Mouse (Mus musculus) adrenal gland, adult 18-20 months (tissue): ENCODE data around the gene Gsg1. TPM values are rescaled to one million over a fixed set of nuclear protein-coding genes. Genes with fewer than 3 reads are reported as not detected.

Source experiments
- DNase-seq, 2 experiments: peaks; one replicate each; pipeline ENCODE4 v3.0.0; 2021 to 2022; ENCODE audit warnings: low spot score in 2 of 2
- total RNA-seq, 2 experiments: library from RNA; stranded (reverse); gene quantifications; 1 replicate in 1 of 2; 2 replicates in 1 of 2; pipeline ENCODE4 v1.2.3; 2021

Gsg1 gene
- total RNA-seq, 2 experiments from 2014 or later = not detected

DNA sequence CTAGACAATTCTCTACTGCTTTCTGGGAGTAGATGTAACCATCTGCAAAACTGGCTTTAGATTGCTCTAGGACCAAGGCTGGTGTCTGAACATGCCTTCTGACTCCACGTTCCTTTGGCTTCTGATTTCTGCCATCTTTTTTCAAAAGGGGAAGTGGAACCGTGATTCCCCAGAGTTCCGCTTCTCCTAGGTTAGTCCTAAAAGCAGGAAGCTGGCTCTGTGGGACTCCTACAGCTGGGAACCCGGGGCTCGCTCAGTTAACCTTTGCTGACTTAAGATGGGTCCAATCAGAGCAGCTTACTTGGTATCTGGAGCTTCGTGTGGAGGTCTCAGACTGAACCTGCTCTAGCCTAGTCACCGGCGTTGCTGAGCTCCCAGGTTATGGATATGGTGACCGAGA lies 7.0 kb upstream of the Gsg1 start:
- DNase-seq = no peak

DNA sequence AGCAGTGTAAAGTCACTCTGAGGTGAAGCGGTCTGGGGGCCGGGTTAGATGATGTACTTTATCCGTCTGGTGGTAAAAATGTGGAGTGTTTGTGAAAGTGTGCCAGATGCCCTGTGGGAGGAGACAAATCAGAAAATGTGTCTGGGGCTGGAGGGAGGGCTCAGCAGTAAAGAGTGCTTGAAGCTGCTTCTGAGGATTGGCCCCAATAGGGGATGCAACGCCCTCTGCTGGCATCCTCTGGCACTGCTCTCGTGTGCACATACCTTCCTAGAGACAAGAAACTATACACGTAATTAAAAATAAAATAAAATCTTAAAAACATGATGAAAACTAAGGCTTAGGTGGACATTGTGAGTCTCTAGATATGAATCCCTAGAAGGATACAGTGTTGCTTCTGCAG lies 6.3 kb upstream of the Gsg1 start:
- no peak for DNase-seq

DNA sequence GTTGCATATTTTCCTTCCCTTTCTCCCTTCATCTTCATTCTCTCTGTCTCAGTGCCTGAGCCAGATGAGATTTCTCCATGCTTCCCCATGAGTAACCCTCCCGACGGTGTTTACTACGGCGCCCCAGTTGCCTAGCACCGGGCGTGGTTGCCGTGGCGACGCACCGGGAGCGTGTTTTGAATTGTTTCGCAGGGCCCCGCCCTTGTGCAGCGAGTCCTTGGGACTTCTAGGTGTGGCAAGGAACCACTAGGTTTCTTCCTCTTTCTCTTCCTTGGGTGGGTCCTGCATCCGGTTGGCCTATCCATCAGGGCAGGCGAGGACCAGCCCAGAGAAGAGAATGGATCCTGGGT lies 1.4 kb downstream of the Gsg1 start:
- DNase-seq = peak; percentile 42 to 74

DNA sequence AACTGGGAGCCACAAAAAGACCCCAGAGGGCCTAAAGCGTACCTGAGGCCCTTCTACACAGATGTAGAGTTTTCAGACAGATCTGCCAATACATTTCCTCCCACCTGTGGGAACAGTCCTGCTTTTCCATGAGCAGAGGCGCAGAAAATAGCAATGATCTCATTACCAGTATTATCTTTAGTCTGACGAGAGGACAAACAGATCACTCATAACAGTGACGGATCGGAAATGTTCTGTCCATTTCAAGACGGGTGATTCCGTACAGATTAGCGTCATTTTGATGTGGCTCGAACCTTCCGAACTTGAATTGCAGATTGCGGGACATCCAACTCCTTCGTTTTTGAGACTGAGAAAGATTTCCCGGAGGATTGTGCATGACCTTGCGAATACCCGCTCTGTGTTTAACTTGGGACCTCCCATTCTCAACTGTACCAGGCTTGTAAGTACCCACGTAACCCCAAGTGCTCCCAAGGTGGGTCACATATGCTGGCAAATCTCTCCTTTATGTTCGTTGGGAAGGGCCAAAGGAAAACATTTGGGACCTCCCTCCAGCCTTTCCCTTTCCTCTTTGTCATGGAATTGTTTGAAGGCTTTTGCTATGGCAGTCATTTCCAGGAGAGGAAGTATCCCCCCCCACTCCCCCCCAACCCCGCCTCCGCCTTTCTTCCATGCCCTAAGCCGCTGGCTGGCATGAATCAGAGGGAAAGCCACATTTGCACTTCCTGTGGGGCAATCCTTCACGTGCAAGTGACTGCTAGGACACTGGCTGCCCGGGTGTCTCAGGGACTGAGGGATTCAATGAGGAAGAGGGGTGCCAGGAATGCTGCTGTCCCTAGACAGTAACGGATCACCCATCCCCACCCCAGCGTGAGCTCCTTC lies 2.1 kb downstream of the Gsg1 start:
- DNase-seq = no peak

DNA sequence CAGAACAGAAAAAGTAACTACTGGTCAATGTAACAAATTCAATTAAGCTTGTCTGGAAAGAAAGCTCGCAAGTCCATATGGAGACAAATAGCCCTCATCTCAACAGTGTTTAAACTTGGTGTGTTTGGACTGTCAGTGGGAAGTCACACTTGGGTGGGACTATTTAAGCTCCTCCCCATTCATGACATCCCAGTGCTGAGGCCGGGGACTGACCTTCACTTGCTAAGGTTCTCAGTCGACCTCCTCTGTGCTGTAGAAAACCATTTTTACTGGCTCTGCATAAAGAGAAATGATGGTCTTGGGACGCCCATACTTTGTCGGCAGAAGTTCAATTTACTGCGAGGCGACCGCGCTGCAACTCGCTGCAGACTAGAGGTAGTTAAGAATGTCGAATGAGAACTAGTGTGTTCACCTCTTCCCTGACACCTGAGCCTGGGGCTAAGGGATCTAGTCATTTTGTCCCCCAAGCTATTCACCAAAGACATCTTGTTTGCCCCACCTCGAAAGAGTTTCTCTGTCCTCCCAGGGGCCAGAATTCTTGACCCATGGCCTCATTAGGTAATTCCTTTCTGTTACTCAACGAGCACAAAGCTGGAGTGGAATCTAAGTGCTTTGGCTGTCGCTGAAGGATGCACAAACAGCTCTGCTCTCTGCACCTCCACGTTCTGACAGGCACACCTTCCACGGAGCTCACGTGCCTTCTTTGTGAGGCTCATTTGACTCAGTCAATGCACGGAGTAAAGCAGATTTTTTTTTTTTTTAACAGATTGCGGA lies 3.0 kb downstream of the Gsg1 start:
- DNase-seq = no peak

DNA sequence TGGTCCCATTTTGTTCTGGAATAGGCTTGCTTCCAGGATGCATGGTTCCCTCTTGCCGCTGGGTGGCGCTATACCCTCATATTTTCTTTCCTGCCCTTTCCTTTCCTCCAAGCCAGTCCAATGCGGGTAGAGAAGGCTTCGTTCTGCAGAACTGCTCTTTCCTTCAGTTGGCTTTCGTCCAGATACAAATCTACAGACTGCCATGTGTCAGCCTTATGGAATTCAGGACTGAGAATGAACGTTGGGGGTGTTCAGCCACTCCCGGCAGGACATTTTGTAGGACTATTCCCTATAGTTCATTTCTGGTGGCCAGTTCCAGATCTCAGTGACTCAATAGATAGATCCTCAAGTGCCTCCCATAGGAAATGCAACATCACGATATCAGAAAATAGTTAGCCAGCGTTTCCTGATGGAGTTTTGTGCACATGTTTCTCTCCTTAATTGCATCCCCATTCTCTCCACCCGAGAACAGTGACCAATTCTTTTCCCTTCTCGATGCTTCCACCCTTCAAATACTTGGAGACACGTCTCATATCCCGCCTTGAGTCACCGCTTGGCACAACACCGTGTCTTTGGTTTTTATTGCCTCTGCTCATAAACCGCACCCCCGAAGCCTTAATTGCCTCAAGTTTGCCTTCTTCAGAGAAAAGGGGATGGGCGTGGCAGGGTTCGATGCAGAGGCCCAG lies 4.2 kb downstream of the Gsg1 start:
- DNase-seq = peak; percentile 74

DNA sequence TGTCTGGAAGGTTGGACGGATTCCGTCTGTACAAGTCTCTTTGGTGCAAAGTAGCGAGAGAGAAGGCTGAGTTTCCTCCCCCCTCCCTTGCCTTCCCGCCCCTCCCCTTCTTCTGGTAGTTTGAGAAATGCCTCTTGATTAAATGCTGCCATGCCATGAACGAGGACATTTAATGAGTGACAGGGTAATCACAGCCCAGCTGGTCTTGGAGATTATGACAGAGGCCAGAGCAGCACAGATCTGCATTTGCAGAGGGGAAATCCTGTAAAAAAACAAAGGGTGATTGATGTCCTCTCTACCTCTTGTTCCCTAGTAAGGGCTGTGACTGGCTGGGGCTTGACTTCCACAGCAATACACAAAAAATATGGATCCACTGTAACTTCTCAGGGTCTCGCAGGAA lies 6.3 kb downstream of the Gsg1 start:
- no peak for DNase-seq

DNA sequence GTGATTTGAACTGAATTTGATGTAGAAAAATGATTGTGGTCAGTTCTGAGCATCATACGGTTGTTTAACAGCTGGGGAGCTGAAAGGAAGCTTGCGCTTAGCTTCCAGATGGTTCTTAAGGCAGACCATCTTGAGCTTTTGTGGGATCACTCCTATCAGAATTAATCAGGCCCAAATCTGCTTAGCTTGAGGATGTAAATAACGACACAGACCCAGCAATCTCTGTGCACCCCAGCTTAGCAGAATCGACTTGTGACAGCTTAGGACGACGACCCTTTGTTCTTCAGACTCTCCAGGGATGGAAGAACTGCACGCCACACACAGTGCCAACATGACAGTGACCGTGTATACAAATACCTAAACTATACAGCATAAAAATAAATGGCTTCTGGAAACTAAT lies 8.6 kb downstream of the Gsg1 start:
- no peak for DNase-seq

DNA sequence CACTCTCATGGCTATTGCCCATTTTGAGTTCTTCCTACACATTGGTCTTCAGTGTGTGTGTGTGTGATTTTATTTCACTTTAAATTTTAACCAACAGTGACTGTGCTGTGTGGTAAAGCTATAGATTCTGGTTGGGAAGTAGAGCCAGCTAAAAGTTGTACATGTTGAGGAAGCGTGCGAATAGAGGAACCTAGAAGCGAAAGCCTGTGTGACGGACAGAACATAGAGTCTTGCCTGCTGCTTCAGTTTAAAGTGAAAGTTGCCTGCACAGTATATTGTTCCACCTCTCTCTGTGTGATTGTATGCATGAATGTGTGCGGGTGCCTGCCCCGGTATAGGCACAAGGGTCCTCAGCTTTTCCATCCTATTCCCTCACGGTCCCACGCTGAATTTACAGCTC lies 13.8 kb downstream of the Gsg1 start:
- DNase-seq = no peak

DNA sequence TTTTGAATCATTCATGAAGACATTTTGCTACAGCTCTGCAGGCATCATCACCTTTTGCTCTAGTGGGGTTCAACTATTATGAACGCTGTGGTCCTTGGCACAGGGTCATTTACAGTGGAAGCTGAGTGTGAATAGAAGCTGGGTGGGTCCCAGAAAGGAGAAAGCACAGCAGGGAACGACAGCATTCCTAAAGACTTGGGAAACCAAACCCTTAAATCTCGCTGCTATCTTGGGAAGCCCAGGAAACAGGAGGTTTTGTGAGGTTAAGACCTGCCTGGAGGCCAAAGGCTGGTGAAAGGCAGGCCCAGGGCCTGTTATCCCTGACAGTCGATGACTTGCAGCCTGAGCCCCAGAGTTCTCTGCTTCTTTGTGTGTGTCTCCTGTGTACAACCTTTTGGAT lies 15.9 kb downstream of the Gsg1 start:
- DNase-seq = no peak

DNA sequence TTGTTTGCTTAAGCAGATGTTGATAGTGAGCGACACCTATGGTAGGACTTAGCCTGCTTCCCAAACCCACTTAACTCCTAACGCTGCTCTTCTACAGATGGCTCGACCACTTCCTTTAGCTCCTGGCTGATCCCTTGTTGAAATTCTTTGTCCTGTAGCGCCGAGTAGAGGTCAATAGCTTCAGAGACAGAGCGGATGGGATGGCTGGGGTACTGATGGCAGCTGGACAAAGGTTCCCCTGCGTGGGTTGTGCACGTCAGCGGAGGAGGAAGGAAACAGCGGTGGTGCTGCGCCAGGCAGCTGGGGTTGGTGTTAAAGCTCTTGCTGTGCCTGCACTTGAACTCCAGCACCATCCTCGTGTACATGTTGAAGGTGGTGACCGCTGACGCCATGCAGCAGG lies 16.8 kb downstream of the Gsg1 start:
- no peak for DNase-seq

DNA sequence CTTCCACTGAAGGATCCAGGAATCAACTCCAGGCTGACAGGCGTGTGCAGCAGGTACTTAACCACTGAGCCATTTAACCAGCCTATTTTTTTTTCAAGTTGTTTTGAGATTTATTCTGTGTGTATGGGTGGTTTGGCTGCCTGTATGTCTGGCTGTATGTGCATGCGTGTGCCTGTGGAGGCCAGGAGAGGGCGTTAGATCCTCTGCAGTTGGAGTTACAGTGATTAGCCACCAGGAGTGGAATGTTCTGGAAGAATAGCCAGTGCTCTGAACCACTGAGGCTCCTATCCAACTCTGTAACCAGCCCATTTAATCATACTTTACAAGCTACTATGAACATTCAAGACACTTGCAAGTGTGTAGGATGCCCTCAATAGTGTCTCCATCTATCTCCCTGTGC lies 17.6 kb downstream of the Gsg1 start:
- no peak for DNase-seq

DNA sequence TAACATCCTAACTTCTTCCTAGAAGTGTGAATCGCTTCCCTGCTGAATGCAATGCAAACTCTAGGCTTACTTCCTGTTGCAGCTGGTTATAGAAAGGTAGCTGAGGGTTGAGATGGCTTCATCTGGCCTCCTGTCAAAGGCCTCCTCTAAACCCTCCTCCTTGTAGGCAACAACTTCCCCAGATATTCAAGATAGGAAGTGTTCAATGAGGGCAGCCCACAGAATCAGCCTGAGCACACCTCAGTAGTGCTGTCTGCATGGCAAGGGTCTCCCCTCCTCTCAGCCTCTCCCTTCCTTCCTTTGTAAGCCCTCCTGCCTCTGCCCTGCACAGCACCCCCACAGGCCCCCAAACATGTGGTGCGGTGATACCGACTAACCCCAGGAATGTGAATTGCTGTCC lies 18.4 kb downstream of the Gsg1 start:
- DNase-seq = no peak

DNA sequence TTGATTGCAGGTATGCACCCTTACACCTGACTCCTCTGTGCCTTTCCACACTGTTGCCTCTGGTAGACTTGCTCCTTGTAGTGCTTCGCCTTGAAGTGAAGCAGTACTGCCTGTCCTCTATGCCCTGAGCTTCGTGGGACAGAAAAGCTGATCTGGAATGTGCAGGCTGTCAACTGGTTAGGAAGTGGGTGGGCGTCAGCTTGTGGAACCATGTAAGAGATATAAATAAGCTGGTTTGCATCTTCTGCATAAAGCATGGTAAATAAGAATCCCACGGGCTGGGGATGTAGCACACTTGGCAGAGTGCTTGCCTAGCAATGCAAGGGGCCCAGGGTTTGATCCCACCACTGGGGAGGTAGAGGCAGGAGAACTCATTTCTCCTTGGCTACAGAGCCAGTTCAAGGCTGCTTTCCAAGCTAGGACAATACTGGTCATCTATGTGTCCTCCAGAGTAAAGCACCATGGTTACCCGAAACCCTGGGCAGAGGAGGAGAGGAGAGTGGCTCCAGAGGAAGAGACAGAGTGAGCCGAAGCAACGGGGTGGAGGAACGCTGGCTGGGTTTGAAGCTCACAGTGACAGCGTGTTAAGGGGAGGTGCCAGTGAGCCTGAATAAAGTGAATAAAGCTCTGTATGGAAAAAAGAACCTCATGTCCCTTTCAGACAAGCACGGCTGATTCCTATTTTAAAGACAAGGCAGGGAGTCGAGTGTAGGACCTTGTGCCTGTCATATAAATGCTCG lies 21.5 kb downstream of the Gsg1 start:
- no peak for DNase-seq

DNA sequence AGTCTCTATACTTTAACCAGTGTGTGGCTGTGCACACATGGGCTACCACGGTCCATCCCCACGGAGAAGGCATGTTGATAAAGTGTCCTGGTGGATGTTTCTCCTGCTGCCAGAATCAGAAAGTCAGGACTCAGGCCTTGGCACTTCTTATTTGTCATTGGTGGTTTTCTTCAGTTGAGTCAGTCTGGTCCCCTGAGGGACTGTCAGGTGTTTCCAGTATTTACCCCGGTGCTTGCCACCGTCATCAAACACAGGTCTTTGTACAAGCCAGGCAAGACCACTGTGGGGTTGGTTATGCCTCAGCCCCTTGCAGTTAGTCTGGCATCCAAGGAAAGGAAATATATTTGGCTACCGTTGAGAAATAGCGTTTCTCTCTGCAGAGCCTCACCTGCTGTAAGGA lies 23.6 kb downstream of the Gsg1 start:
- no peak for DNase-seq

DNA sequence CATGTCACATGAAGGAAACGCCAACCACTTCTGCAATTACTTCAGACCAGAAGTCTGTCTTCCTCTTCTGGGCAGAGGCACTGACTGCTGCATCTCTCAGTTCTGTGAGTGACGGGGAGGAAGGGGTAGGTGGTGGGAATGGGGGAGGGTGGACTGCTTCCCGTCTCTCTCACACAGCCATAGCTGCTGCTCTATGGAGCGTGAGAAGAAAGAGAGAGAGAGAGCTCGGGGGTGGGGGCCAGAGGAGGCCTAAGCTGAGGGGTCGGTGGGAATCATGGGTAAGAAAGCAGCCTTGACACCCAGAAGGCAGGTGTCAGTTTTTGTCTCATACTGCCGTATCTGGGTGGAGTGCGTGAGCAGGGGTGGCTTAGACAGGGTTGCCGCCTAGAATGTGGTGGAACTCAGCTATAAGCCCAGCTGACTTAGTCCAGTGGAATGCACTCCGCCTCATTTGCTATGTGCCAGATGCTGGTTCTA lies 25.6 kb downstream of the Gsg1 start:
- DNase-seq = no peak

DNA sequence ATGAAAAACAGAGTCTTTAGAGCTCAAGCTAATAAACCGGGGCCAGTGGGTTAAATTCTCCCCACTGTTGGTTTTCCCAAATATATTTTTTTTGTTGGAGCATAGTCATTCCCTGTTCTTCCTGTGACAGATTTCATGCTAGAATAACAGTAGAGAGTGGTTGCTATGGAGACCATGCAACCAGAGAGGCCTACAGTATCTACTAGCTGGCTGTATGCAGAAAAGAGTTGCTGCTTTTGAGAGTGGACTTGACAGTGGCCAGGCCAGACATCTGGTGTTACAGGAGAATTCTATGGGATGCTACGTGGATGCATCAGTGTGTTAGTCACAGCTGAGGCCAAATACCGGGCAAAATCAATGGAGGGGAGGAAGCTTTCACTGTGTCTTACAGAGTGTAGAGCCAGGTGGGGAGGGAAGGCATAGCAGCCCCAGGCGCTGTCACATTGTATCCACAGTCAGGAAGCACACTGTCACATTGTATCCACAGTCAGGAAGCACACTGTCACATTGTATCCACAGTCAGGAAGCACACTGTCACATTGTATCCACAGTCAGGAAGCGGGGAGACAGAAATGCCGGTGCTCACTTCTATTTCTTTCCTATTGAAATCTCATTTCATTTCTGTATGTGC lies 30.2 kb downstream of the Gsg1 start:
- DNase-seq = no peak

DNA sequence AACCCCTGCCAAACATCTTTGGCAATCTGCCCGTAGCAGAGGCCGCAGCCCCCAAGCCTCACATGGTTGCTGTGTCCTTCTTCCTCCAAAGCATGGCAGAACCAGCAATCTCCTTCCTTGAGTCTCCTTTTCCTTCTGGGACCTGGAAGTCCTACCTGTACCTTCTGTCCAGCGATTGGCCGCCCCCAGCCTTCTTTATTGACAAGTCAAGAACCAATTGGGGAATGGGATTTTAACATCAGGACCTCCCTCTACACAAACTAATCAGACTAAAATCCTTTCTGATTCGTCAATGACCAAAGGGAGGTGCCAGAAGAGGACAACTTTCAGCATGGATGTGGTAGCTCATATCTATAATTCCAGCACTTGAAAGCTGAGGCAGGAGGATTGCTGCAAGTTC lies 34.2 kb downstream of the Gsg1 start:
- DNase-seq = no peak

DNA sequence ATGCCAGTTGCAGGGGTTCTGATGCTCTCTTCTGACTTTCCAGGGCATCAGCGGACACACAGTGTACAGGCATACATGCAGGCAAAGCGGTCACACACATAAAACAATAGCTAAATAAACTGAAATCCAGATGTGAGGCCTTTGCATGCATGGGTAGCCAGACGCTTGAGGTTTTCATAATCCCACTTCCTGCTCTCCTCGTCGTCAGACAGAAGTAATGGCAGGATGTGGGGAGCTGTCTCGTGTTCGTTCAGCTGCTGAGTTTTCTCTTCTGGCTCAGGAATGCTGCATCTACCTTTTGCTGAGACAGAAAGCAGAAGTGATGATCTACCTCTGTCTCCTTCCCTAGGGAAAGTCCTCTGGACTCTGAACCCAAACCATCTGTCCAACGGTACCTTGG lies 35.8 kb downstream of the Gsg1 start:
- no peak for DNase-seq

DNA sequence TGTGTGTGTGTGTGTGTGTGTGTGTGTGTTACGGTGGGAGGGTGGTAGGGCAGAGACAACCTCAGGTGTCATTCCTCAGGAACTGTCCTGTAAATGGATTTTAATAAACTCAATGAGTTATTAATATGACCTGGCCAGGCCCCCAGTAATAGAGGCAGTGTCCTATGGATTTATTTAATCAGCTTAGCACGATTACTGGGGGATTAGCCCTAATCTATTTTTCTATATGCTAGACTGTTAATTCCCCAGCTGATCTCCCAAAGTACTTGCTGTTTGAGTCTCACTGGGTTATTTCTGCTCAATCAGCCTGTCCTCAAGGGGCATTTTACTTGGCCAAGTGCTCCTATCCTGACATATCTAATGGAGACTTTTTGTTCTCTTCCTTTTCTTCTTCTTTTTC lies 41.5 kb downstream of the Gsg1 start:
- DNase-seq = no peak

DNA sequence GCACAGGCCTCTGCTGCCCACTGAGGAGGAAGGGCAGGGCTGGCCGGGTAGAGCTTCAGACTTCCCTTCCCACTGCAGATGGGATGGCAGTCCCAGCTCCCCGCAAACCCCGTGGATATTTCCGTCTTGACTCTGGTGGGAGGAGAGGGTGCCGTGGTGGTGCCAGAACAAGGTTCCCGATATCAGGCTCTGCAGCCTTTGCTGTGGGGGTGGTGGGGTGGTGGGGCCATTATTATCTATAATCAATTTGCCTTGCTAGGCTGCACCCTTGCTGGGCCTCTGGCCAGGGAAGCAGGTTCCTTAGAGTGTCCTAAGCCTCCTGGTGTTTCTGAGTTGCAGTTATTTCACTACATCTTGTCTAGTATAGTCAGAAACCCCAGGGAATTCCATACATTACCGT lies 43.0 kb downstream of the Gsg1 start:
- no peak for DNase-seq
